Mouse (Mus musculus) 3134 (cell line): ENCODE data around the gene Gm12800.
"Not testable (repeated sequence)": the region's sequence is repeated elsewhere in the genome, so short reads cannot be mapped to it uniquely, and the experiment has no call there.

Experiments
- DNase-seq: peaks from one replicate; pipeline ENCODE4 v3.0.0-alpha.2; 2011; ENCODE audit warnings: low spot score; ENCODE audit not compliant: insufficient read length; ENCODE audit errors: extremely low read depth

Gene Gm12800

GRCm38 (mm10) chr4:101908821-101909220 lies at the start of gene Gm12800:
Gene Gm12800, plus strand, starts transcription at chr4:101909121.
- not testable (repeated sequence) for DNase-seq

GRCm38 (mm10) chr4:101860873-101861272 lies 48.0 kb upstream of the Gm12800 start:
- no peak for DNase-seq

- no peak for DNase-seq
These were observed 46.6 kb upstream of the Gm12800 start for GRCm38 (mm10) chr4:101862289-101862688.

- not testable (repeated sequence) for DNase-seq
These were observed 36.9 kb upstream of the Gm12800 start for GRCm38 (mm10) chr4:101872031-101872430.

- DNase-seq: not testable (repeated sequence)
These were observed 33.2 kb upstream of the Gm12800 start for GRCm38 (mm10) chr4:101875687-101876086.

GRCm38 (mm10) chr4:101883641-101884040 lies 25.3 kb upstream of the Gm12800 start:
- DNase-seq: no peak

- no peak for DNase-seq
These were observed 19.5 kb upstream of the Gm12800 start for GRCm38 (mm10) chr4:101889377-101889776.

GRCm38 (mm10) chr4:101893656-101894420 lies 15.1 kb upstream of the Gm12800 start, which contains the start of gene C130073F10Rik:
Gene C130073F10Rik, minus strand, starts transcription at chr4:101893789.
- no peak for DNase-seq

- not testable (repeated sequence) for DNase-seq
These were observed 31.2 kb downstream of the Gm12800 start, which contains the start of gene Gm12794 for GRCm38 (mm10) chr4:101940107-101940506. Gene Gm12794, plus strand, starts transcription at chr4:101940407.
